Mouse (Mus musculus) heart, postnatal 0 days (tissue): ENCODE data around the gene Sdf4. TPM values are rescaled to one million over a fixed set of nuclear protein-coding genes. Genes with fewer than 3 reads are reported as not detected.
A peak's percentile ranks its signal among the peaks of the same experiment; 100 is the strongest.

Source experiments
- ATAC-seq: fragments of 200-750 bp; cut with Nextera tagmentation; 2 replicates; pipeline ENCODE4 v1.8.0; 2017; ENCODE audit warnings: low read depth, moderate number of reproducible peaks, moderate library complexity; ENCODE audit not compliant: insufficient read depth
- DNase-seq: peaks from one replicate; pipeline ENCODE4 v3.0.0-alpha.2; 2016; ENCODE audit warnings: low spot score
- H3K27ac ChIP-seq: fragments of 300-500 bp; sonication (generic); 2 replicates; pipeline ENCODE4 v1.5.1; 2014; ENCODE audit warnings: low read depth, mild to moderate bottlenecking
- H3K27me3 ChIP-seq: fragments of 300-500 bp; sonication (generic); 2 replicates; pipeline ENCODE4 v1.6.1; 2014; ENCODE audit warnings: low read length, mixed read lengths; ENCODE audit not compliant: control insufficient read depth, insufficient read depth
- H3K36me3 ChIP-seq: fragments of 300-500 bp; sonication (generic); replicated peaks from 2 replicates; pipeline ENCODE4 v1.6.1; 2014; ENCODE audit warnings: low read length, mixed read lengths; ENCODE audit not compliant: control insufficient read depth, insufficient read depth
- H3K4me1 ChIP-seq: fragments of 300-500 bp; sonication (generic); 2 replicates; pipeline ENCODE4 v1.6.1; 2014; ENCODE audit warnings: antibody characterized with exemption; ENCODE audit not compliant: control insufficient read depth, insufficient read depth
- H3K4me2 ChIP-seq: fragments of 300-500 bp; sonication (generic); 2 replicates; pipeline ENCODE4 v1.6.1; 2014; ENCODE audit warnings: low read depth, mild to moderate bottlenecking, low read length, moderate library complexity
- H3K4me3 ChIP-seq: fragments of 300-500 bp; sonication (generic); 2 replicates; pipeline ENCODE4 v1.5.1; 2014; ENCODE audit warnings: low read depth, low read length
- H3K9ac ChIP-seq: fragments of 300-500 bp; sonication (generic); replicated peaks from 2 replicates; pipeline ENCODE4 v1.6.1; 2014; ENCODE audit warnings: low read depth, low read length, mixed read lengths
- H3K9me3 ChIP-seq: fragments of 300-500 bp; sonication (generic); replicated peaks from 2 replicates; pipeline ENCODE4 v1.6.1; 2016; ENCODE audit warnings: low read length; ENCODE audit not compliant: control insufficient read depth
- CTCF ChIP-seq: IDR thresholded peaks from 2 replicates; pipeline ENCODE4 v1.5.1; 2016; ENCODE audit warnings: antibody characterized with exemption, control low read depth, low read depth
- EP300 ChIP-seq: IDR thresholded peaks from 2 replicates; pipeline ENCODE4 v1.6.1; 2016; ENCODE audit warnings: antibody characterized with exemption, low read depth
- WGBS: fragments of 180-500 bp; shearing (Covaris S2); extraction: QIAGEN DNeasy Blood & Tissue Kit; methylation state at CpG from one replicate; pipeline ENCODE4 v1.1.7; 2014; 5-methylcytosine and 5-hydroxymethylcytosine counted together
- polyA plus RNA-seq: library from polyadenylated mRNA; unstranded; fragments of >200 nt; fragmentation: Nextera tagmentation; extraction: Ambion mirVana; gene quantifications from 2 replicates; pipeline ENCODE4 v1.2.1, GENCODE M21; 2015
- total RNA-seq: library from RNA; depleted of rRNA; stranded (reverse); fragments of >200 nt; gene quantifications from 2 replicates; pipeline ENCODE4 v1.2.3, GENCODE M21; 2014; ENCODE audit warnings: low replicate concordance

Sdf4 gene
- total and polyA plus RNA-seq, 2 experiments from 2014 or later, result 105 to 114 TPM

- Histone ChIP-seq H3K4me3 (peak overlapping the region; percentile 98), H3K9ac (no peak overlapping the region), H3K27me3 (no peaks in the 10 kb centered on the region), H3K4me1 (peaks cover 22% of the 10 kb centered on the region), H3K4me2 (peak overlapping the region; percentile 69), H3K9me3 (no peaks in the 10 kb centered on the region), H3K27ac (no peak overlapping the region), H3K36me3 (peaks cover 5% of the 10 kb centered on the region)
- no peak for ATAC-seq
- TF ChIP-seq CTCF, result no peak
- no peak for TF ChIP-seq EP300
- no peak for DNase-seq
- WGBS, result 84% methylated on average over 22 of the region's 22 CpGs
Measured at GRCm38 (mm10) chr4:155991211-155991907, 1.3 kb upstream of the Sdf4 start.

GRCm38 (mm10) chr4:155991908-155992230 lies 803 bp upstream of the Sdf4 start:
- Histone ChIP-seq H3K4me3 (peak overlapping the region; percentile 98), H3K27ac (peak overlapping the region; percentile 95), H3K4me1 (peaks cover 22% of the 10 kb centered on the region), H3K36me3 (peaks cover 10% of the 10 kb centered on the region), H3K4me2 (peak overlapping the region; percentile 69), H3K9ac (peak overlapping the region; percentile 62), H3K27me3 (no peaks in the 10 kb centered on the region), H3K9me3 (no peaks in the 10 kb centered on the region)
- 25% methylated on average over 37 of the region's 37 CpGs for WGBS
- ATAC-seq, result no peak
- DNase-seq, result no peak
- no peak for TF ChIP-seq EP300

- Histone ChIP-seq H3K9ac (peak overlapping the region; percentile 83), H3K4me3 (peak overlapping the region; percentile 98), H3K36me3 (peaks cover 21% of the 10 kb centered on the region), H3K4me2 (peak overlapping the region; percentile 80), H3K27ac (peak overlapping the region; percentile 95), H3K9me3 (no peaks in the 10 kb centered on the region), H3K4me1 (peaks cover 22% of the 10 kb centered on the region), H3K27me3 (no peaks in the 10 kb centered on the region)
- peak; percentile 96 for DNase-seq
- ATAC-seq, result peak; percentile 79
- WGBS, result under 1% methylated on average over 70 of the region's 70 CpGs
- TF ChIP-seq CTCF, result no peak
- TF ChIP-seq EP300, result no peak; the same call in 1 of the 2 replicates
Measured at GRCm38 (mm10) chr4:155992906-155993547, 355 bp downstream of the Sdf4 start.

- no peak for DNase-seq
- H3K9me3 ChIP-seq, result no peaks in the 10 kb centered on the region
- peaks cover 22% of the 10 kb centered on the region for H3K4me1 ChIP-seq
- peak overlapping the region; percentile 95 for H3K27ac ChIP-seq
- peaks cover 27% of the 10 kb centered on the region for H3K36me3 ChIP-seq
- 3% methylated on average over 15 of the region's 15 CpGs for WGBS
- H3K9ac ChIP-seq, result peak overlapping the region; percentile 83
- H3K27me3 ChIP-seq, result no peaks in the 10 kb centered on the region
- peak overlapping the region; percentile 98 for H3K4me3 ChIP-seq
- peak overlapping the region; percentile 80 for H3K4me2 ChIP-seq
- no peak for ATAC-seq
- TF ChIP-seq EP300, result no peak
- TF ChIP-seq CTCF, result no peak
Measured at GRCm38 (mm10) chr4:155993606-155994005, 934 bp downstream of the Sdf4 start.

- WGBS, result 90% methylated on average over 3 of the region's 3 CpGs
Measured at GRCm38 (mm10) chr4:156004109-156004508, 11.4 kb downstream of the Sdf4 start.

More at GRCm38 (mm10) chr4:156004109-156004508, 11.4 kb downstream of the Sdf4 start:
- H3K27me3 ChIP-seq, result no peaks in the 10 kb centered on the region
- DNase-seq, result no peak
- no peak overlapping the region for H3K9ac ChIP-seq
- TF ChIP-seq EP300 (no peak), CTCF (no peak)
- no peak for ATAC-seq
- H3K4me1 ChIP-seq, result no peaks in the 10 kb centered on the region
- H3K27ac ChIP-seq, result no peak overlapping the region
- no peak overlapping the region for H3K4me2 ChIP-seq
- H3K4me3 ChIP-seq, result no peak overlapping the region
- no peaks in the 10 kb centered on the region for H3K9me3 ChIP-seq
- H3K36me3 ChIP-seq, result peaks cover 84% of the 10 kb centered on the region
